Mouse (Mus musculus): ENCODE results near the gene Pnpla6. TPM values are rescaled to one million over a fixed set of nuclear protein-coding genes. Genes with fewer than 3 reads are reported as not detected.

Gene Pnpla6
- polyA plus RNA-seq, 1 experiment from 2014 or later: 19.0 TPM

DNA sequence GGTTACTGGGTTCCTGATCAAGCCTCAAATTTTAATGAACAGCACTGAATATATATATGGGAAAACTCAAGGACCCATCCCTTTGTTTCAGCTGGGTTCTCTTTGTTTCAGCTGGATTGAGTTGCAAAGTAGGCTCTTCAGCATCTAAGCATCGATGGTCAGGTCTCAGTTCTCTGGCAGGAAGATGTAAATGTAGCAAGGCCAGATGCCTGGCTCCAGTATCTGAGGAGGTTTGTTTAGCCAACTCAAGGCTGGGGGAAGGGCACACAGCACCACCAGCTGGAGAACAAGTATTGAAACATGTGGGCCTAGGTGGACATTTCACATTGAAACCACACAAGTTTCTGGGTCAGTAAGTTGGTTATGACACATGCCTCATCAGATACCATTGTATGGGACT, 37.1 kb downstream of the Pnpla6 start:
- WGBS: 77% methylated on average over 1 of the region's 1 CpGs
- ATAC-seq (no peak), DNase-seq (ENCODE audit: low spot score) (no peak)
- Histone ChIP-seq H3K9me3 (ENCODE audit: low read length) (no peaks in the 10 kb centered on the region), H3K4me3 (ENCODE audit: low read depth, low read length) (no peak overlapping the region), H3K36me3 (ENCODE audit: insufficient read depth, low read length) (no peaks in the 10 kb centered on the region), H3K27me3 (replicated peaks; ENCODE audit: insufficient read depth, low read length) (no peaks in the 10 kb centered on the region), H3K4me1 (ENCODE audit: insufficient read depth, low read depth, low read length) (no peaks in the 10 kb centered on the region), H3K4me2 (replicated peaks; ENCODE audit: low read depth, low read length) (no peak overlapping the region), H3K9ac (replicated peaks; ENCODE audit: low read depth) (no peak overlapping the region), H3K27ac (ENCODE audit: low read length) (no peak overlapping the region)
- TF ChIP-seq EP300 (IDR thresholded peaks at IDR 0.05) (no peak), CTCF (IDR thresholded peaks at IDR 0.05) (no peak)

DNA sequence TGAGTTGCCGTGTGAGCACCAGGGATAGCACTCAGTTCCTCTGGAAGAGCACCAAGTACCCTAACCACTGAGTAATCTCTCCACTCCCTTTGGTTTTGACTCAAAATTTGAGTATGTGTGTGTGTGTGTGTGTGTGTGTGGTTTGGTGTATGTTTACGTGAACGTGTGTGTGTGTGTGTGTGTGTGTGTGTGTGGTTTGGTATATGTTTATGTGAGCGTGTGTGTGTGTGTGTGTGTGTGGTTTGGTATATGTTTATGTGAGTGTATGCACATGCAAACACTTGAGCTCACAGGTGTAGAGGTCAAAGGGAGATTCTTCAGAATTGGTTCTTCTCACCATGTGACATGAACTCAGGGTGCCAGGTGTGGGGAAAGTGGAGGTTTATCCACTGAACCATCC, 40.9 kb downstream of the Pnpla6 start:
- WGBS: 67% methylated on average over 4 of the region's 4 CpGs
- Histone ChIP-seq H3K4me1 (ENCODE audit: insufficient read depth, low read depth, low read length) (no peaks in the 10 kb centered on the region), H3K9ac (replicated peaks; ENCODE audit: low read depth) (no peak overlapping the region), H3K9me3 (ENCODE audit: low read length) (no peaks in the 10 kb centered on the region), H3K4me3 (ENCODE audit: low read depth, low read length) (no peak overlapping the region), H3K36me3 (ENCODE audit: insufficient read depth, low read length) (no peaks in the 10 kb centered on the region), H3K27me3 (replicated peaks; ENCODE audit: insufficient read depth, low read length) (no peaks in the 10 kb centered on the region), H3K27ac (ENCODE audit: low read length) (no peak overlapping the region), H3K4me2 (replicated peaks; ENCODE audit: low read depth, low read length) (no peak overlapping the region)
- DNase-seq (ENCODE audit: low spot score): no peak
- ATAC-seq: peak; percentile 73
- TF ChIP-seq EP300 (IDR thresholded peaks at IDR 0.05) (no peak), CTCF (IDR thresholded peaks at IDR 0.05) (no peak)

DNA sequence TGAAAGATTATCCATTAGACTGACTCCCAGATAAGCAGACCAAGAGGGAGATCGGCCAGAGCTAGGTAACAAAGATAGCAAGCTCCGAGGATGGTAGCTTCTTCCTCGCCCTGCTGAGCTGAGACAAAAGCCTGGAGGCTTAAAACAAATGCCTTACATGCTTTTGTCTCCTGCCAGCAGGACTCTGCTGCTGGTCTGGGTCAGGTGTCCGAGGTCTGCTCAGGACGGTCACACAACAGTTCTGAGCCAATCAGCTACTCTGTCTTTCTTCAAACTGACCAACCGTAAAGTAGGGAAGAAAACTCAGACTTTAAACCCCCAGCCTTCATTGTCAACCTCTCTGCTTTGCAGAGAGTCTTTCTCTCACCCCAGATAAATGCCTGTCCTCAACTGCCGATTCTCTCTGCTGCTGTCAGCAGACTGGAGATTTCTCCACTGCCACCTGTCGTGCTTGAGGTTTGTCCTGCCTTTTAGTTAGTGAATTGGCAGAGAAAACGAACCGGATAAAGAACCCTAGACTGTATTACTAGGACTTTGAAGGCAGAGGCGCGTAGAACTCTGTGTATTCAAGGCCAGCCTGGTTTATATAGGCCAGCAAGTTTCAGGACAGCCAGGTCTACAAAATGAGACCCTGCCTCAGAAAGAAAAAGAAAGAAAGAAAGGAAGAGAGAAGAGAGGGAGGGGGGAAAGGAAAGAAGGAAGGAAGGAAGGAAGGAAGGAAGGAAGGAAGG, 52.6 kb downstream of the Pnpla6 start, which contains the start of gene C330021F23Rik:
Gene C330021F23Rik, plus strand, starts transcription at position 350 of the 731 bp plus-strand sequence.
- Histone ChIP-seq H3K27ac (ENCODE audit: low read length) (no peak within 1 kb of the TSS), H3K36me3 (ENCODE audit: insufficient read depth, low read length) (no peaks in the 10 kb centered on the region), H3K4me1 (ENCODE audit: insufficient read depth, low read depth, low read length) (no peaks in the 10 kb centered on the region), H3K9ac (replicated peaks; ENCODE audit: low read depth) (no peak within 1 kb of the TSS), H3K4me2 (replicated peaks; ENCODE audit: low read depth, low read length) (peak within 1 kb of the TSS; percentile 9; the same call in 1 of the 2 replicates), H3K9me3 (ENCODE audit: low read length) (no peaks in the 10 kb centered on the region), H3K27me3 (replicated peaks; ENCODE audit: insufficient read depth, low read length) (no peaks in the 10 kb centered on the region), H3K4me3 (ENCODE audit: low read depth, low read length) (no peak within 1 kb of the TSS)
- DNase-seq (ENCODE audit: low spot score) (no peak), ATAC-seq (peak; percentile 54; the same call in 1 of the 2 replicates)
- TF ChIP-seq CTCF (IDR thresholded peaks at IDR 0.05) (no peak), EP300 (IDR thresholded peaks at IDR 0.05) (no peak)
- 6% methylated on average over 12 of the region's 12 CpGs for WGBS

DNA sequence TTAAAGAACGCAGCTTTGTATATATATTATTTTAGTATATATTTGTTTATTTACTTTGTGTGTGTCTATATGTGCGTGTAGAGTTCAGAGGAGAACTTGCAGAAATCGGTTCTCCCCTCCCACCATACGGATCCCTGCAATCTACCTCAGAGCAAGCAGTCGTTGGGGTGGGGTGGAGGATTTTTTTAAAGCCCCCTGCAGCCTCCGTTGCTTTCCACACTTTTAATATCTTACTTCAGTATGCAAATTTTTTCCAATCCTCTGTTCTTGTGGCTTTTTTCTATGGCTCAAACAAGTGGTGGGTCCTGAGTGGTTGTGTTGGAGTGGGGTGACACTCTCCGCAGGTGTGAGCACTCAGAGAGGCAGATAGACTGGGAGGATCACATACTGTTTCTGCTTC, 53.2 kb downstream of the Pnpla6 start:
- H3K4me2 ChIP-seq (replicated peaks; ENCODE audit: low read depth, low read length): peak overlapping the region; percentile 9; the same call in 1 of the 2 replicates
- DNase-seq (ENCODE audit: low spot score) (no peak), ATAC-seq (no peak)
- H3K9me3 ChIP-seq (ENCODE audit: low read length): no peaks in the 10 kb centered on the region
- no peaks in the 10 kb centered on the region for H3K27me3 ChIP-seq (replicated peaks; ENCODE audit: insufficient read depth, low read length)
- H3K27ac ChIP-seq (ENCODE audit: low read length): no peak overlapping the region
- no peak overlapping the region for H3K9ac ChIP-seq (replicated peaks; ENCODE audit: low read depth)
- 9% methylated on average over 7 of the region's 7 CpGs for WGBS
- no peak overlapping the region for H3K4me3 ChIP-seq (ENCODE audit: low read depth, low read length)
- TF ChIP-seq EP300 (IDR thresholded peaks at IDR 0.05): no peak
- no peaks in the 10 kb centered on the region for H3K36me3 ChIP-seq (ENCODE audit: insufficient read depth, low read length)
- H3K4me1 ChIP-seq (ENCODE audit: insufficient read depth, low read depth, low read length): no peaks in the 10 kb centered on the region

DNA sequence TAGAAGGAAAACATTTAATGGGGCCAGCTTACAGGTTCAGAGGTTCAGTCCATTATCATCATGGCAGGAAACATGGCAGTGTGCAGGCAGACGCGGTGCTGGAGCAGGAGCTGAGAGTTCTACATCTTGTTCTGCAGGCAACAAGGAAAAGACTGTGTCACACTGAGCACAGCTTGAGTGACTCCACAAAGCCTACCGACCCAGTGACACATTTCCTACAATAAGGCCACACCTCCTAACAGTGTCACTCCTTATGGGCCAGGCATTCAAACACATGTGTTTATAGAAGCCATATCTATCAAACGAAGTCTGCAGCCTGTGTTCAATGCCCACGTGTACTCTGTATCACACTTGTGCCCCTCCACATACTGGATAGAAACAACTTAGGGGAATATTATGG, 54.6 kb downstream of the Pnpla6 start:
- no peaks in the 10 kb centered on the region for H3K4me1 ChIP-seq (ENCODE audit: insufficient read depth, low read depth, low read length)
- H3K27me3 ChIP-seq (replicated peaks; ENCODE audit: insufficient read depth, low read length): no peaks in the 10 kb centered on the region
- no peak for TF ChIP-seq EP300 (IDR thresholded peaks at IDR 0.05)
- no peak for TF ChIP-seq CTCF (IDR thresholded peaks at IDR 0.05)
- 69% methylated on average over 5 of the region's 5 CpGs for WGBS
- no peak overlapping the region for H3K4me2 ChIP-seq (replicated peaks; ENCODE audit: low read depth, low read length)
- no peaks in the 10 kb centered on the region for H3K36me3 ChIP-seq (ENCODE audit: insufficient read depth, low read length)
- no peak overlapping the region for H3K27ac ChIP-seq (ENCODE audit: low read length)
- DNase-seq (ENCODE audit: low spot score) (no peak), ATAC-seq (no peak)
- no peak overlapping the region for H3K9ac ChIP-seq (replicated peaks; ENCODE audit: low read depth)
- no peaks in the 10 kb centered on the region for H3K9me3 ChIP-seq (ENCODE audit: low read length)
- no peak overlapping the region for H3K4me3 ChIP-seq (ENCODE audit: low read depth, low read length)

DNA sequence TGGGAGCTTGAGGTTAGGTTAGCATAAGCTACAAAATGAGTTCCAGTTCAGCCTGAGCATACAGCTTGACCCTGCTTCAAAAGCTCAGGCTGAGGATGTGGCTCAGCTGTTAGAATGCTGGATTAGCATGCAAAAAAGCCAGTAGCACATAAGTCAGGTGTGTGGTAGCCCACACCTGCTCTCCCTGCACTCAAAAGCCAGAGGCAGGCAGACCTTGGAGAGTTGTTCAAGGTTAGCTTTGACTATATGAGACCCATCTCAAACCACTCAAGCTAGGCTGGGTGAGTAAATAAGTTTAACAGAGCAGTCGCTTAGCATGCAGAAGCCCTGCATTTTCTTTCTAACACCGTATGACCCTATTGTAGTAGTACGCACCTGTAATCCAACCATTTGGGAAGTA, 59.4 kb downstream of the Pnpla6 start:
- 83% methylated on average over 3 of the region's 3 CpGs for WGBS
- no peak for ATAC-seq
- no peaks in the 10 kb centered on the region for H3K36me3 ChIP-seq (ENCODE audit: insufficient read depth, low read length)
- H3K4me2 ChIP-seq (replicated peaks; ENCODE audit: low read depth, low read length): no peak overlapping the region
- no peak for DNase-seq (ENCODE audit: low spot score)
- no peaks in the 10 kb centered on the region for H3K27me3 ChIP-seq (replicated peaks; ENCODE audit: insufficient read depth, low read length)
- H3K9ac ChIP-seq (replicated peaks; ENCODE audit: low read depth): no peak overlapping the region
- no peaks in the 10 kb centered on the region for H3K4me1 ChIP-seq (ENCODE audit: insufficient read depth, low read depth, low read length)
- H3K4me3 ChIP-seq (ENCODE audit: low read depth, low read length): no peak overlapping the region
- no peak for TF ChIP-seq CTCF (IDR thresholded peaks at IDR 0.05)
- TF ChIP-seq EP300 (IDR thresholded peaks at IDR 0.05): no peak
- H3K9me3 ChIP-seq (ENCODE audit: low read length): no peaks in the 10 kb centered on the region
- H3K27ac ChIP-seq (ENCODE audit: low read length): no peak overlapping the region

Data from lung, postnatal 0 days (tissue).